Mouse (Mus musculus): ENCODE measurements around the gene Gm42417. TPM values are rescaled to one million over a fixed set of nuclear protein-coding genes. Genes with fewer than 3 reads are reported as not detected.

The Gm42417 gene
- total and polyA plus RNA-seq, 2 experiments from 2014 or later = not detected

GRCm38 (mm10) chr1:36564101-36564500 is 24.9 kb upstream of the Gm42417 start:
- Histone ChIP-seq H3K9ac (replicated peaks; ENCODE audit: low read depth, low read length) (no peak overlapping the region), H3K27ac (ENCODE audit: low read depth) (no peak overlapping the region), H3K36me3 (replicated peaks; ENCODE audit: control insufficient read depth, insufficient read depth, low read length) (no peaks in the 10 kb centered on the region), H3K27me3 (ENCODE audit: control insufficient read depth, insufficient read depth, low read length) (no peaks in the 10 kb centered on the region), H3K9me3 (replicated peaks; ENCODE audit: control insufficient read depth, low read length) (no peaks in the 10 kb centered on the region), H3K4me3 (ENCODE audit: low read depth, low read length) (no peak overlapping the region), H3K4me1 (ENCODE audit: control insufficient read depth, insufficient read depth) (peaks cover 22% of the 10 kb centered on the region; the same call in 1 of the 2 replicates), H3K4me2 (ENCODE audit: low read depth, low read length) (no peak overlapping the region)
- ATAC-seq (ENCODE audit: insufficient read depth, low read depth) (no peak), DNase-seq (ENCODE audit: low spot score) (no peak)
- no peak for TF ChIP-seq EP300 (IDR thresholded peaks at IDR 0.05; ENCODE audit: low read depth)
- WGBS = 65% methylated on average over 6 of the region's 6 CpGs

GRCm38 (mm10) chr1:36563632-36564031 is 24.4 kb upstream of the Gm42417 start:
- Histone ChIP-seq H3K9me3 (replicated peaks; ENCODE audit: control insufficient read depth, low read length) (no peaks in the 10 kb centered on the region), H3K4me3 (ENCODE audit: low read depth, low read length) (no peak overlapping the region), H3K36me3 (replicated peaks; ENCODE audit: control insufficient read depth, insufficient read depth, low read length) (no peaks in the 10 kb centered on the region), H3K4me2 (ENCODE audit: low read depth, low read length) (no peak overlapping the region), H3K9ac (replicated peaks; ENCODE audit: low read depth, low read length) (no peak overlapping the region), H3K27ac (ENCODE audit: low read depth) (no peak overlapping the region), H3K4me1 (ENCODE audit: control insufficient read depth, insufficient read depth) (peaks cover 23% of the 10 kb centered on the region; the same call in 1 of the 2 replicates), H3K27me3 (ENCODE audit: control insufficient read depth, insufficient read depth, low read length) (no peaks in the 10 kb centered on the region)
- TF ChIP-seq CTCF (IDR thresholded peaks at IDR 0.05; ENCODE audit: low read depth) = no peak
- no peak for TF ChIP-seq EP300 (IDR thresholded peaks at IDR 0.05; ENCODE audit: low read depth)
- DNase-seq (ENCODE audit: low spot score) = no peak
- ATAC-seq (ENCODE audit: insufficient read depth, low read depth) = no peak
- WGBS = 77% methylated on average over 4 of the region's 4 CpGs

GRCm38 (mm10) chr1:36563197-36563596 is 24.0 kb upstream of the Gm42417 start:
- TF ChIP-seq CTCF (IDR thresholded peaks at IDR 0.05; ENCODE audit: low read depth) (no peak), EP300 (IDR thresholded peaks at IDR 0.05; ENCODE audit: low read depth) (no peak)
- no peak overlapping the region for H3K9ac ChIP-seq (replicated peaks; ENCODE audit: low read depth, low read length)
- no peak for ATAC-seq (ENCODE audit: insufficient read depth, low read depth)
- WGBS = 81% methylated on average over 2 of the region's 2 CpGs
- no peaks in the 10 kb centered on the region for H3K36me3 ChIP-seq (replicated peaks; ENCODE audit: control insufficient read depth, insufficient read depth, low read length)
- H3K4me2 ChIP-seq (ENCODE audit: low read depth, low read length) = no peak overlapping the region
- no peaks in the 10 kb centered on the region for H3K27me3 ChIP-seq (ENCODE audit: control insufficient read depth, insufficient read depth, low read length)
- H3K9me3 ChIP-seq (replicated peaks; ENCODE audit: control insufficient read depth, low read length) = no peaks in the 10 kb centered on the region
- no peak overlapping the region for H3K27ac ChIP-seq (ENCODE audit: low read depth)
- DNase-seq (ENCODE audit: low spot score) = no peak
- peaks cover 25% of the 10 kb centered on the region; the same call in 1 of the 2 replicates for H3K4me1 ChIP-seq (ENCODE audit: control insufficient read depth, insufficient read depth)
- H3K4me3 ChIP-seq (ENCODE audit: low read depth, low read length) = no peak overlapping the region

GRCm38 (mm10) chr1:36562388-36562787 is 23.2 kb upstream of the Gm42417 start:
- DNase-seq (ENCODE audit: low spot score) (no peak), ATAC-seq (ENCODE audit: insufficient read depth, low read depth) (no peak)
- H3K36me3 ChIP-seq (replicated peaks; ENCODE audit: control insufficient read depth, insufficient read depth, low read length) = no peaks in the 10 kb centered on the region
- no peaks in the 10 kb centered on the region for H3K27me3 ChIP-seq (ENCODE audit: control insufficient read depth, insufficient read depth, low read length)
- no peak overlapping the region for H3K27ac ChIP-seq (ENCODE audit: low read depth)
- 54% methylated on average over 4 of the region's 4 CpGs for WGBS
- H3K9me3 ChIP-seq (replicated peaks; ENCODE audit: control insufficient read depth, low read length) = no peaks in the 10 kb centered on the region
- no peak overlapping the region for H3K4me2 ChIP-seq (ENCODE audit: low read depth, low read length)
- TF ChIP-seq EP300 (IDR thresholded peaks at IDR 0.05; ENCODE audit: low read depth) (no peak), CTCF (IDR thresholded peaks at IDR 0.05; ENCODE audit: low read depth) (no peak)
- no peak overlapping the region for H3K4me3 ChIP-seq (ENCODE audit: low read depth, low read length)
- H3K4me1 ChIP-seq (ENCODE audit: control insufficient read depth, insufficient read depth) = peaks cover 25% of the 10 kb centered on the region; the same call in 1 of the 2 replicates
- H3K9ac ChIP-seq (replicated peaks; ENCODE audit: low read depth, low read length) = no peak overlapping the region

GRCm38 (mm10) chr1:36560903-36561302 is 21.7 kb upstream of the Gm42417 start:
- no peaks in the 10 kb centered on the region for H3K36me3 ChIP-seq (replicated peaks; ENCODE audit: control insufficient read depth, insufficient read depth, low read length)
- DNase-seq (ENCODE audit: low spot score) (no peak), ATAC-seq (ENCODE audit: insufficient read depth, low read depth) (no peak)
- no peaks in the 10 kb centered on the region for H3K27me3 ChIP-seq (ENCODE audit: control insufficient read depth, insufficient read depth, low read length)
- H3K9ac ChIP-seq (replicated peaks; ENCODE audit: low read depth, low read length) = no peak overlapping the region
- no peak overlapping the region for H3K4me2 ChIP-seq (ENCODE audit: low read depth, low read length)
- H3K4me3 ChIP-seq (ENCODE audit: low read depth, low read length) = no peak overlapping the region
- H3K9me3 ChIP-seq (replicated peaks; ENCODE audit: control insufficient read depth, low read length) = no peaks in the 10 kb centered on the region
- no peak overlapping the region for H3K27ac ChIP-seq (ENCODE audit: low read depth)
- 61% methylated on average over 6 of the region's 6 CpGs for WGBS
- TF ChIP-seq EP300 (IDR thresholded peaks at IDR 0.05; ENCODE audit: low read depth) (0 out of 2 replicates have a peak, but pooled peaks have one; percentile 38), CTCF (IDR thresholded peaks at IDR 0.05; ENCODE audit: low read depth) (no peak)
- H3K4me1 ChIP-seq (ENCODE audit: control insufficient read depth, insufficient read depth) = peaks cover 26% of the 10 kb centered on the region; the same call in 1 of the 2 replicates

GRCm38 (mm10) chr1:36559888-36560287 is 20.7 kb upstream of the Gm42417 start:
- Histone ChIP-seq H3K9ac (replicated peaks; ENCODE audit: low read depth, low read length) (no peak overlapping the region), H3K27ac (ENCODE audit: low read depth) (no peak overlapping the region), H3K4me1 (ENCODE audit: control insufficient read depth, insufficient read depth) (peaks cover 34% of the 10 kb centered on the region; the same call in 1 of the 2 replicates), H3K4me2 (ENCODE audit: low read depth, low read length) (no peak overlapping the region), H3K27me3 (ENCODE audit: control insufficient read depth, insufficient read depth, low read length) (no peaks in the 10 kb centered on the region), H3K9me3 (replicated peaks; ENCODE audit: control insufficient read depth, low read length) (no peaks in the 10 kb centered on the region), H3K4me3 (ENCODE audit: low read depth, low read length) (no peak overlapping the region), H3K36me3 (replicated peaks; ENCODE audit: control insufficient read depth, insufficient read depth, low read length) (peaks cover under 1% of the 10 kb centered on the region; the same call in 1 of the 2 replicates)
- 65% methylated on average over 5 of the region's 5 CpGs for WGBS
- no peak for TF ChIP-seq EP300 (IDR thresholded peaks at IDR 0.05; ENCODE audit: low read depth)
- TF ChIP-seq CTCF (IDR thresholded peaks at IDR 0.05; ENCODE audit: low read depth) = no peak
- ATAC-seq (ENCODE audit: insufficient read depth, low read depth) (no peak), DNase-seq (ENCODE audit: low spot score) (no peak)

Data from heart, postnatal 0 days (tissue).